Mouse (Mus musculus) left cerebral cortex, adult 11 months (tissue): ENCODE data around the gene Lmo7.

Source experiments
- DNase-seq: peaks from one replicate; pipeline ENCODE4 v3.0.0; 2022; ENCODE audit warnings: low spot score

Gene Lmo7

DNA sequence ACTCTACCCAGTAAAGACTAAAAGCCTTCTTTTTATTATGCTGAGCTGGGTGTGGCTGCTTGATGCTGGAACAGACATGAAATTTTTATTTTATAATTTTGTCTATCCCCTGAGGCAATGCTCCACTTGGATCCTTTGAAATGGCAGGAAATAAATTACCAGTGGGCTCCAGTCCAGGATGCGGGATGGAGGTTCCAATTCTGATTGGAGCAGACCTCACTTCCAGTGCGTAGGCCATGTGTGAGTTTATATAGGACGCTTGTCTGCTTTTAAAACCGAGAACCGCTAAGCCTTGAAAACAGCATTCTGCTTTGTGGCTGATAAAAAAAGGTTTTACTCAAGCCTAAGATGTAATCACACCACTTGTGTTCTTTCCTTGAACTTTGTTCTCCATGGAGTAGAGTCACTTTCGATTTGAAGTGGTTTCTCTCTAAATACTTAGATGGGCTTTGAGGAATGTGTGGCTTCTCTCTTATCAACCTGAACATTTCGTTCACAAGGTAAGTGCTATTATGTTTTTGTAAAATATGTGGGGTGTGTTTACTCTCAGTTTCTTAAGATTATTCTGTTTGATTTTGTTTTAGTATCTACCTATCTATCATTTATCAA is 108.6 kb downstream of the Lmo7 start:
- DNase-seq = no peak

DNA sequence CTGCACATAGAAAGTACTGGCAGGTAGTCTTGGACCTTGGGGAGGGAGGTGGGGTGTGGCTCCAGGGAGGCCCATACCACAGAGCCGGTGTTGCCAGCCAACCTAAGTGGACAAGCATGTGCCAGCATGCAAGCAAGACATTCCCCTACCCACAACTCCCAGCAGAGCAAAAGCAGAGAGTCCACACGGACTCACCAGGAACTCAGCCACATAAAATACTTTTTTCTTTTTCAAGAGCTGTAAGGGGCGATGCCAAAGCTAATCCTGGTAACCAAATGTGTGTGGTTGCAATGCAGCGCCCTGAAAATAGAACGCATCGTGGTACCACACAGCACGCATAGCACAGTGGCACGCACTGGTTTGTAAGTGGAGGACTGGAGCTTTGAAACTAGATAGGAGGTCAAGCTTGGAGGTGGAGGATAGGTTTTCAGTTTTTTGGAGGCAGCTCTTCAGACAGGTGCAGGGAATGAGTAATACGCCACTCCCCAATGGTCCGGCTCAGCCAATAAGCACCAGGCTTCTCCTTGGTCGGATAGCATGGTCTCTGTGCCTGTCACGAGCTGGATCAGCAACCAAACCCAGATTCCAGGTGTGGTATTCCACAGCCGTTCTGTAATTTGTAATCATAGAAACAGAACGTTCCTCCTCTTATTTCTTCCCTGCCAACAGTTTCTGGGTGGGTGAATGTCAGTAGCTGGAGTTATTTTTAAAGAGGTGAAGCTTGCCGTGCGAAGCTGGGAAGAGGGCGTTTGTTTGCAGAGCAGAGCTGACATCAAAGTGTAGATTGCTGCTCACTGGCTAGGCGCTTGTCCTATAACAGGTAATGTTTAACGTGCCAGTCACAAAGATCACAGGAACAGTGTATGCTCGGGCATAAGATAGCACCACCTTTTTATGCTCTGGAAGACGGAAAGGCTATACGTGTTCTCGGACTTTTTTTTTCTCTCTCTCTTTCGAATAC is 110.3 kb downstream of the Lmo7 start:
- DNase-seq = peak; percentile 47

DNA sequence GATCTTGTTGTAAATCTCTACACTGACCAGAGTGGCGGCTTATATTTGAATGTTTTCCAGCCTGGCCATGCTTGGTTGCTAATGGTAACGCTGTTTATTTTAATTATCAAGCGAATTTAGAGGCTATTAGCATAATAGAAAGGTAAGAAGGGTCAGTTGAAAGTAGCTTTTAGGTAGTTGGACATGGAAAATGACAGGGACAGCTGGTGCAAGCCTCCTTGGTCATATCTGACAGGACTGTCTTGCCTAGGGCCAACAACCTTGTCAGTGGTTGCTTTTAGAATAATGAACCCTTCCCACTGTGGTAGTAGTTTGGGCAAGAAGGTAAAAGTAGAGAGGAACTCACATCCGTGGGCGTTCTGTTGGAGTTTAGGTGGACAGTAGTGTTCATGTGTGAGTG is 111.5 kb downstream of the Lmo7 start:
- no peak for DNase-seq

DNA sequence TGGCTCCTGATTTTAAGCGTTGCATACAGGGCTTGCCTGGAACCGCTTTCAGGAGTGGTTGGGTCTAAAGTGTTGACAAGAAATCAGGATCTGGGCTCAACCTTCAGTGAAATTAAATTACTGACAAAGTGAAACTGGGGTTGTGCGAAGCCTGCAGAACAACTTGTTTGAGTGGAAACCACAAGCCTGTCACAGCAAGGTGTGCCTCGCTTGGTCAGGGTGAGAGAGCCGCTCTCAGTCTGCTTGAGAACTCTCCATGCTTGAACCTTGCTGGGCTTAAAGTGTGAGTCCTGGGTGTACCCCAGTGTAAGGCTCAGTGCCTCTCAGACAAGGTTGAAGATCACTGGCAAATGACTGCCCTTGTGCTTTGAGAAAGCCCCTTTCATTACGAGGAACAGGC is 112.8 kb downstream of the Lmo7 start:
- no peak for DNase-seq

DNA sequence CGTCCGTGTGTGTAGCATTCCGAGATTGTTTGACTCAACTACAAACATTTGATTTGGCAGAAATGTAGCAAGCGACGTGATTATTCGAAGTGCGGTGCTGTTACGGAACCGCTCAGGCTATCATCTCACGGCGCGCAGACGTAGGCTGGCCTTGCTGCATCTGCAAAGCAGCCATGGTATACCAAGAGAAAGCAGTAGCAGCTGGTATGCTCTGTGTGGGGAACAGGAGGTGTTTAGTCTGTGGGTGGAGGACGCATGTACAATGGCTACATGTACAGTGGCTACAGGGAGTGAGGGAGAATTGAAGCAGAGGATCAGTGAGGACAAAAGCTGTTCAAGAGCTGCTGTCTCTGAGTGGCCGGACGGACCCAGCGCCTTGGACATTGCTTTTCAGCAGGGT is 113.7 kb downstream of the Lmo7 start:
- DNase-seq = no peak

DNA sequence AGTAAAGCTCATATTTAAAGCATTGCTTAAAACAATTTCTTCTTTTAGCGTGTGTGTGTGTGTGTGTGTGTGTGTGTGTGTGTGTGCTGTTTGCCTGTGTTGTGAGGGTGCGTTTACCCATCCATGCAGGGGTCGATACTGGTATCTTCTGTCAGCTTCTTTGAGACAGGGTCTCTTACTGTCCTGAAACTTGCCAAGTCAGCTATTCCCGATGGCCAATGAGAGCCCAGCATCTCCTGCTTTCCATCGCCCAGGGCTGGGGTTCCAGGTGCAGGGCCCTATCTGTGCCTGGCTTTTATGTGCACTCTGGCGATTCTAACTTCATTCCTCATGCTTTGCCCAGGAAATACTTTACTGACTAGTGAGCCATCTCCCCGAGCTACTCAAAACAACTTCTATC is 114.7 kb downstream of the Lmo7 start:
- DNase-seq = no peak

DNA sequence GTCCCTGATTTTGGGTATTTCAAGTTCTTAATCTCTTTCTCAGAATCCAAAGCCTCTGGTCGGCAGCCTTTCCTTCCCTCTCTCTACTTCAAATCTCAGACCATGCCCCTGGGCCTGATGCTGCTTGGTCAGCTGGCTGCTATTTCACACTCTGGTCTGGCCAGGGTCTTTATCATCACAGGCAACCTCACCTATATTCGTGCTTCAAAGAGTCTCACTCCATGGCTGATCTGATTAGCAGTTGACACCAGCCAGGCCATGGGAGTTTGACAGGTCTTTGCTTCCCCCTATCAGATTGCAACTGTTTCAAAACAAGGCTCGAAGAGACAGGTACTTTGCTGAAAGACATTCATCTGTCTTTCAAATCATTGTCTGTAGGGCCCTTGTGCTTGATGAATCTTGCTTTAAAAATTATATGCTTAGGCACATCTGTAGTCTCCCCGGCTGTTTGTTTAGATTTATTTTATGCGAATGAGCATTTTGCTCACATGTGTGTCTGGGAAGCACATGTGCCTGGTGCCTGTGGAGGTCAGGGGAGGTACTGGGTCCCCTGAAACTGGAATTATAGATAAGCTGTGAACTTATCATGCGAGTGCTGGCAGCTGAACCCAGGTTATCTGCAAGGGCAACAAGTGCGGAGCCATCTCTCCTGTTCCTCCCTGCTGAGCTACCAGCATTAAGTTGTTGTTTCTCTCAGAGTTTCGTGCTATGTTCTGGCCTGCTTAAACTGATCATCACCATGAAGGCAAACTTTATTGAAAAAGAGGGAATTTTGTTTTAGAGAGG is 116.5 kb downstream of the Lmo7 start:
- DNase-seq = no peak

DNA sequence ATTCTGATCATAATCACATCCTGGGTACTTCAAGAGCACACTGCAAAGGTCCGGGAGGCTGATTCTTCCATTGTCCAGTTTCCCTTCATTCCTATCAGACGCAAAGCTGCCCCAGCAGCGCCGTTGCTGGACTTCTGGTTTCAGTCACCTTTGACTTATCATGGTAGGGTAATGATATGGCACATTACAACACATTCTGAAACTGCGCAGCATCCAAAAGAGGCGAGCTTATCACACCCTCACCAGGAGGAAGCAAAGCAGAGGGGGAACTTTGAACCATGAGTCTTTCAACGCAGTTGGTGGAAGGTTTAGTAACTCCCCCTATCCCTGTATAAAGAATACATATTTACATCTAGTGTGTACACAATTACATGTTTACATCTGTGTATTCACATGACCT is 117.8 kb downstream of the Lmo7 start:
- no peak for DNase-seq

DNA sequence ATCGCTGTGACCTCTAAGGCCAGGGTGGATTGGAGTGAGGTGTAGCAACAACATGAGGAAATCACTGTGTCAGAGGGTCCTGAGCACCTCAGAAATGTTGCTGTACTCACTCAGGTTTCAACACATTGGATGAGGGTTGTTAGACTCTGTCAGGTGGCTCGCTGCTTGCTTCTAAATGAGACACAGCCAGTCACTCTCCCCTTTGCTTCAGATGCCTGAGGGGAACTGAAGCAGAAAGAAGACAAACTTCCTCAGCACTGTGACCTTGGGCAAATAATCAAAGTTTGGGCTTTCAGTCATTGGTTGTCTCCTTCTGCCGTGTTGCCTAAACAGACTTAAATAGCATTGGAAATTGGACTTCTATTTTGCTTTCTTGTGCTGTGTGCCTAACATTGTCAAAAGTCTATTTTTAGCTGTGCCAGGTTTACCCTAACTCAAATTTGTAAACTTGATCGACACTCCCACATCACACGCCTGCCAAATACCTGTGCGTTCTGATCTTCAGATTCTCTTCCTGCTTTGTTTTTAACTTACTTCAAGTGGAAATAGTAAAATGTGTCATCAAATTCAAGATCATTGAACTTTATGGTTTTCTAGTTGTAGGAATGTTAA is 122.9 kb downstream of the Lmo7 start:
- no peak for DNase-seq

DNA sequence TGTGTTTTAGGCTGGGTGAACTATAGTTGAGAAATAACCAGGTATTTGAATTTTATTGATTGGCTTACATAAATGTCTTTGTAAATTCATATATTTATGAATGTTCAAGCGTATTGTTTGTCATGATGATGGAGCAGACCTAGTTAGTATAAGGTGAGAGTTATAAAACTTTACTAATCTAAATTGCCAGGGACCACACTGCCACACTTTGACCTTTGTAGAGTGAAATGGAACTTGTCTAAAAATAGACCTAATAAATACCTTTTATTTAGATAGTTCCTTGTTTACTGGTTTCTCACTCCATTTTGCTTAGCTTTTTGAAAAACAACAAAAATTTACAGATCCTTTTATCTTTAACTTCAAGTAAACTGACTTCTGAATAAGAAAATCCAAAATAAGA is 123.5 kb downstream of the Lmo7 start:
- DNase-seq = no peak

DNA sequence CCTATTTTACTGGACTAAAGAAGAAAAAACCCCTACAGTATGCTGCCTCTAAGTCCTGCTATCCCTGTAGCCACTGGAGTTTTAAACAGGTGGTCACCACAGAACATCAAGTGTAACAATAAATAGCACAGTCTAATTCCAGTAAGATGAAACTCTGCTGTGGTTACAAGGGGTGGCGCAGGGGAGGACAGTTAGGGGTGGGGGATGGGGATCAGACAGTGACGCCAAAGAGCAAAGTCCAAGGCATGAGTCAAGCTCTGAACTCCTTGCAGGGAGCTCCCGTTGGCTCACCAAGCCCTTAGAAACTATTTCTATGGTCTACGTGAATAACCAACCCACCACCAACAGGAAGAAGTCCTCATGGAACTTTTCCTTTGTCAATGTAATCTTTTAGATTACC is 124.0 kb downstream of the Lmo7 start:
- DNase-seq = no peak

DNA sequence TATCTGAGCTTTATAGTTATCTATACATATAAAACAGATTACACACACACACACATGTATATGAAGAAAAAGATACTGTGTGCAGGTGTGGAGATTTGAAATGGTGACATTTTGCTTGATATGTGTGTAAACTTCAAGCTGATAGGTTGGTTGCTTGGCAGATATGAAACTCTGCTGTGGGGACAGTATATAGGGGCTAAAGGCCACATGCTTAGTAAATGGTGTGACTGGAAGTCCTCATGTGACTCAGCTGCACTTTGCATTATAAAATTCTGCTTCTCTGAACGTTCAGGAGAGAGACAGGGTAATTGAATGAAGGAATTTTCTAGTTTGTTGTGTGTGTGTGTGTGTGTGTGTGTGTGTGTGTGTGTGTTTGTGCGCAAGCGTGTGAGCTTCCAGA is 124.5 kb downstream of the Lmo7 start:
- no peak for DNase-seq

DNA sequence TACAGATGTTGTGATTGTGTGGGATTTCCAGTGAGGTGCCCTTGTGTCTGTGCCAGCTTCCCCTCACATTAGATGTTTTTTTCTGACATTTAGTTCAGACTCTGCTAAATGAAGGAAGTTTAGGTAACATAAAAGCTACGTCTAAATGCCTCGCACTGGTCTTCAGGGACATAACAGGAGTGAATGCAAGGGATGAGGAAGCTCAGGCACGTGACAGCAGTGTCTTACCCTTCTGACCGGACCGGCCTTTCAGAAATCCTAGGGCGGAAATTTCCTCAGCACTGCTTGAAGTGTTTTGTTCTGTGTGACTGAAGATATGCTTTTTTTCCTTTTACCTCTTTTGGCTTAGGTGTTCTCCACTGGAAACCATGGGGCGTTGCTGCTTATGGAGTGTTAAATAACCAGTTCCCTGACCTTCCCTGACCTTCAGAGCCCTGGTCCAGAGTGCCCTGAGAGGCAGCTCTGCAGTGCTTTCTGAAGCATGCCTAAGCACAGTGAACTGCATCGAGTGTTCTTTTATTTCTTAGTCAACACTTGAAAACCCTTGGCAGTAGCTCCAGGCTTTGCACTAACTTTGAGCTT is 129.6 kb downstream of the Lmo7 start:
- no peak for DNase-seq

DNA sequence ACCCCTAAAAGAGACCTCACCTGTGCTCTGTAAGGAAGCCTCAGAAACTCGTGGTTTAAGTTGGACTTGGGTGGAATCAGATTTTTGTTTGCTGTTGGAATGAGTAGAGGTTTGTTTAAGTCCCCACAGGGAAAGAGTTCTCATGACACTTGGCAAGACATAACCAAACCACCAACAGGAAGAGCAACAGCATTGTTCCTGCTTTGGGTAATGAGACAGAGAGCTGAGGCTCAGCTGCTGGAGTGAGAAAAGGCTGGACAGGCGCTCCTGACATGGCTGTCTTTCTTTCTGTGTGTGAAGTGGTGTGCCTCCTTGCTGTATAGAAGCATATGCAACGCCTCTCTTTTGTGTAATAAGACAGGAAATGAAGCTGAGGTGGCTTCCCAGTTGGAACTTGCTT is 132.3 kb downstream of the Lmo7 start:
- DNase-seq = no peak

DNA sequence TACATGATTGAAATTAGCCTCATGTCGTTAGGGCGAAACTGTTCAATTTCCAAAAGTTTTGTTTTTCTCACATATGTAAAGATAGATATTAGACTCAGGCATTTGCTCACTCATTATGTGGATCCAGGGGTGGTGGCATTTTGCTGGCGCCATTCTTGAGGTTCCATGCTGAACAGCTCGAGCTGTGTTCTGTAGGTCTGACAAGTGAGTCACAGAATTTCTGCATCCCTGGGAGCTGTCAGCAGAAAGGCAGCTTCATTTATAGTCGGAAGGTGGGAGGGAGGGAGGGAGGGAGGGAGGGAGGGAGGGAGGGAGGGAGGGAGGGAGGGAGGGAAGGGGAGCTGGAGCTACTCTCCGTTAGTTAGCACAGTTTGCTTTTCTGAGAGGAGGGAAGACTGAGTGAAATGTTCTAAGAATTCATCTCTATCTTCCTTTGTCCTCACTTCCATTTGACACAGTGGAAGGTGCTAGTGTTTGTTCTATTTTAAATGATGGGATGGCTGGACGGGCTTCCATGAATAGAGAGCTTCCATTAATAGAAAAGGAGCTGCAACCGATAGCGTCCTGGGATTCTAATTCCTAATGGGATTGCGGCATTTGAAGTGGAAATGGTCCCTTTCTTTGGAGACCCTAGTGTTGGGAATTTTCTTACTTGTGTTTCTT is 137.4 kb downstream of the Lmo7 start:
- peak; percentile 45 for DNase-seq

DNA sequence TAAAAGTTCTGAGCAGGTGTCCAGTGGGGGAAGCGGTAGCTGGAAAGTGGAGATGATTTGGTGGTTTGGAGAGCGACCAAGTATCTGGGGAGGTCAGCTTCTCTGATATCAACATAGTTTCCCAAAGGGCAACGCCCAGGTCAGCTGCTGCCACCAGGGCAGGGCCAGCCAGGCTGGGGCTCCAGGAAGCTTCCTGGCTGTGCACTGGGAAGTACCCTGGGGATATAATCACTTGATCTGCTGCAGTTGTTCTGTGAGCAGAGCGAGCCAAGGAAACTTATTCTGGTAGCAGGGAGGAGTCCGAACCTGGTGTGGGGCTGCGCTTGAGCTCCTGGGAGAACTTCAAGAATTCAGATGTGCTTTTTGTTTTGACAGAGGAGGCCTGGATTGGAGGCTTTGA is 139.4 kb downstream of the Lmo7 start:
- DNase-seq = no peak

DNA sequence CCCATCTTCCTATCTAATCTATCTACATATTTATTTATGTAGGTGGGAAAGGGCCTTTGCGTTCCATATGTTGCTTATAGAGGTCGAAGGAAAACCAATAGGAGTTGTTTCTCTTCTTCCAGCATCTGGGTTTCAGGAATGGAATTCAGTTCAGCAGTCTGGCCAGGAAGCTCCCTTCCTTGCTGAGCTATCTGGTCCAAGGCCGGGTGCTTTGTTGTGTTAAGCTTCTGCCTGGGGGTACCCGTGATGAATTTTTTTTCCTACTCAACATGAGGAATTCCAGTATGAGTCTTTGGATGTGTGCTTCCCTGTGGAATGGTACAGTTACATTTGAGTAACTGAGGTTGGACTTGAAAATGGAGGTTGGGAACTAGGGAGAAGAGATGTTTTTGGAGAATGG is 139.9 kb downstream of the Lmo7 start:
- DNase-seq = no peak

DNA sequence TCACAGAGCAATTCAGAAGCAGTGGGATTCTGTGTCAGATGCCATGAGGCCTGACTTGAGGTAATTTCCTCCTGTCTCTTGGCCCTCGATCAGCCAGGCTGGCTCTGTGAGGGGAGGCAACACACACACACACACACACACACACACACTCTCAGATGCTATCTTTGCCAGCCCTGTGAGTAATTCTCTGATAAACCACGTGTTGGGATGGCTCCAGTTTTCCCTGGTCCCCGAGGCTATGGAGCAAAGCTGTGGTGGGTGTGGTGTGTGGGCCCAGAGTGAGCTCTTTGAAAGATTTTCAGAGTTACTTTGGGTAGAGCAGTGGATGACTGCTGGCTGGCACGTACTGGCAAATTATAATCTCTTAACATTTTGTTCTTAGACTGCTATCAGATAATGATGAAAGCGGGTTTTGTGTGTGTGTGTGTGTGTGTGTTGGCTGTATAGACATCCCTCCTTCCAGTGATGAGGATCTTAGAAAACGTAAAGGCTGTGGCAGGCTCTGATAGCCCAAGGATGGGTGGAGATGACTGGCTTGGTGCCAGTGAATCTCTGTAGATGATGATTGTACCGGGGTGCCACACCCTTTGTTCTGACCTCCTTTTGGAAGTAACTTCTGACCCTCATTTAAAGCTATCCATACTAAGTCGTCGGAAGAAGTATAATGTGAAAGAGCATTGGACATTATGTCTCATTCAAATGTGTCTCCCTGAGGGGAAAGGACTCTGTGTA is 140.6 kb downstream of the Lmo7 start:
- peak; percentile 51 for DNase-seq

DNA sequence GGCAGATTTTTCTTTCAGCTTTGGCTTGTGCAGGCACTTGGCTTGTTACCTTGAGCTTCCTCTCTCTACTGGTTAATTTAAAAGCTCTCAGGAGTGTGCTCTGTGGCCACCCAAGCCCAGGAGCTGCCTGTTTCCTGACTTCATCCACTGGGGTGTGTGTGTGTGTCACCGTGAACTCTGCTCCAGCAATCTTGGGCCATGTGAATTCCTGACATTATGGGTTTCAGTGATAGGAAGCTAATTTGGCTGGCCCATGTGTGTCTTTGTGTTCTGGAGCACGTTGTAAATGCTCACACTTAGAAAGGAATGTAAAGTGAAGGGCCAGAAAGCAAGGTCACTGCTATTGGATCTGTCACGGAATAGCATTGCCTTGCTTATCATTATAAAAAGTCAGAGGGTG is 143.1 kb downstream of the Lmo7 start:
- no peak for DNase-seq

DNA sequence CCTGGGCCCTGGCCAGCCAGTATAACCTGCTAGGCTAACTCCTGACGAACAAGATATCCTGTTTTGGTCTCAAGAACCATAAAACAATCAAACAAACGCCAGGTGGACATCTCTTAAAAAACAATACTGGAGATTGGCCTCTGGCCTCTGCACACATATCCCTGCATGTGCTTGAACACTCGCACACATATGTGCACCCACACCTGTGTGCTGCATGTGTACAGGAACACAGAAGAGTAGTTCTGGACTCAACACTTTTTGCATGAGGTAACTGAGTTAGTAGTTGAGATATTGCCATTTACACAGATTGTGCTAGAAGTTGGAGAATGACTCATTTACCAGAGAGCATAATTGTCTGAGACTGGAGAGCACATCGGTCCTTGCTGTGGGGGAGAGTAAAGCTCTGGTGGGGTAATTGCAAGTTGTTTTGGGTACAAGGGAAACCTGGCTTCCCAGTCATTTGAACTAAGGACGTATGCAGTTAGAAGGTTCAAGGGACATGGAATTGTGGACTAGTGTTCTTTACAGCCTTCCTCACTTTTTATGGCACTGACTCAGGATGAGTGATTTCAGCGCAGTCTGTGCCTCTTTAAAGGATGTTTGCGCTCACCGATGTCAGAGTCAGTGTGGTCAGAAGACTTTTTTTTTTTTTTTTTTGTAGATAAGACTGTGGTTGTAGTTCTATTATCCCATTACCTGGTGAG is 148.7 kb downstream of the Lmo7 start:
- no peak for DNase-seq
